Mouse (Mus musculus) forebrain, embryonic 14.5 days (tissue): ENCODE data around the gene Rnf13. TPM values are rescaled to one million over a fixed set of nuclear protein-coding genes. Genes with fewer than 3 reads are reported as not detected.

ENCODE experiments used
- ATAC-seq: fragments of 200-750 bp; cut with Nextera tagmentation; 2 replicates; pipeline ENCODE4 v1.8.0; 2017; ENCODE audit warnings: mild to moderate bottlenecking, moderate library complexity
- DNase-seq: peaks from one replicate; pipeline ENCODE4 v3.0.0-alpha.2; 2015; ENCODE audit warnings: low spot score
- H3K27ac ChIP-seq: fragments of 300-500 bp; sonication (generic); 2 replicates; pipeline ENCODE4 v1.5.1; 2014; ENCODE audit warnings: low read depth, mild to moderate bottlenecking, control low read depth, low read length, moderate library complexity
- H3K27me3 ChIP-seq: fragments of 300-500 bp; sonication (generic); replicated peaks from 2 replicates; pipeline ENCODE4 v1.6.1; 2014; ENCODE audit warnings: low read length, control low read depth, mixed read lengths; ENCODE audit not compliant: control insufficient read depth, insufficient read depth
- H3K36me3 ChIP-seq: fragments of 300-500 bp; sonication (generic); 2 replicates; pipeline ENCODE4 v1.6.1; 2014; ENCODE audit warnings: low read length, control low read depth; ENCODE audit not compliant: control insufficient read depth, insufficient read depth
- H3K4me1 ChIP-seq: fragments of 300-500 bp; sonication (generic); 2 replicates; pipeline ENCODE4 v1.6.1; 2014; ENCODE audit warnings: antibody characterized with exemption, low read length, control low read depth; ENCODE audit not compliant: control insufficient read depth, insufficient read depth
- H3K4me2 ChIP-seq: fragments of 300-500 bp; sonication (generic); 2 replicates; pipeline ENCODE4 v1.6.1; 2014; ENCODE audit warnings: mild to moderate bottlenecking, control low read depth, low read length
- H3K4me3 ChIP-seq: fragments of 300-500 bp; sonication (generic); 2 replicates; pipeline ENCODE4 v1.5.1; 2014; ENCODE audit warnings: low read depth, low read length, control low read depth
- H3K9ac ChIP-seq: fragments of 300-500 bp; sonication (generic); 2 replicates; pipeline ENCODE4 v1.6.1; 2014; ENCODE audit warnings: mild to moderate bottlenecking, low read length, control low read depth, moderate library complexity
- H3K9me3 ChIP-seq: fragments of 300-500 bp; sonication (generic); replicated peaks from 2 replicates; pipeline ENCODE4 v1.6.1; 2016; ENCODE audit warnings: low read length, control low read depth, mixed read lengths; ENCODE audit not compliant: control insufficient read depth
- WGBS: fragments of 180-500 bp; shearing (Covaris S2); extraction: QIAGEN DNeasy Blood & Tissue Kit; methylation state at CpG from one replicate; pipeline ENCODE4 v1.1.7; 2014; 5-methylcytosine and 5-hydroxymethylcytosine counted together
- polyA plus RNA-seq: library from polyadenylated mRNA; unstranded; fragments of >200 nt; fragmentation: Nextera tagmentation; extraction: Ambion mirVana; gene quantifications from 2 replicates; pipeline ENCODE4 v1.2.1, GENCODE M21; 2014

Rnf13 gene
- polyA plus RNA-seq, 1 experiment from 2014 or later, result 88.0 TPM

DNA sequence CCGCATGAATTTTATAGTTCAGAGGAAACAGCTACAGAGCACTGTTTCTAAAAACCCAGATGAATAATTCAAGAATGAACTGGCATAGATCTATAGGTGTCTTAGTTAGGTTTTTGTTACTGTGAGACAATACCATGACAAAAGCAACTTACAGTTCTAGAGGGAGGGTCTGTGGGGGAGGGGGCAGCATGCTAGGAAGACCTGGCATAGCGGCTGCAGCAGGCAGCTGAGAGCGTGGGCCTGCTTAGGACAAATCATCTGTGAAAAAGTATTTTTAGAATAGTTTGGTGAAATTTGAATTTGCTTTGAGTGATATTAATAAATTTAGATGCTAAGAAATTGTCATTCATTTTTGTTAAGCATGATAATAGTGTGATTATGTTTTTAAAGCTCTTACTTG is 90.0 kb downstream of the Rnf13 start:
- DNase-seq (no peak), ATAC-seq (no peak)
- Histone ChIP-seq H3K27ac (no peak overlapping the region), H3K9me3 (no peaks in the 10 kb centered on the region), H3K27me3 (no peaks in the 10 kb centered on the region), H3K9ac (no peak overlapping the region), H3K36me3 (peaks cover 12% of the 10 kb centered on the region; the same call in 1 of the 2 replicates), H3K4me2 (no peak overlapping the region), H3K4me1 (no peaks in the 10 kb centered on the region), H3K4me3 (no peak overlapping the region)
- 82% methylated on average over 3 of the region's 3 CpGs for WGBS

DNA sequence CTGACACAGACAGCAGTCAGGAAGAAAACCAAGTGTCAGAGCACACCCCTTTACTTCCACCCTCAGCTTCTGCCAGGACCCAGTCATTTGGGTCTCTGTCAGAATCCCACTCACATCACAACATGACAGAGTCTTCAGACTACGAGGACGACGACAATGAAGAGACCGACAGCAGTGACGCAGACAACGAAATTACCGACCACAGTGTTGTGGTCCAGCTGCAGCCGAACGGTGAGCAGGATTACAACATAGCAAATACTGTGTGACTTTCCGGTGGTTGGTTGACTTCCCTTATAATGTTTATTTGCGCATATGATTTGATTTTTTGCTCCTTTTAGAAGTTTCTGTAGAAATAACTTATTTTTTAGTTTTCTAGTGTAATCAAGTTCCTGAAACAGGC is 97.7 kb downstream of the Rnf13 start:
- Histone ChIP-seq H3K36me3 (peaks cover 26% of the 10 kb centered on the region), H3K4me1 (no peaks in the 10 kb centered on the region), H3K27ac (no peak overlapping the region), H3K27me3 (no peaks in the 10 kb centered on the region), H3K4me3 (no peak overlapping the region), H3K4me2 (no peak overlapping the region), H3K9me3 (no peaks in the 10 kb centered on the region), H3K9ac (no peak overlapping the region)
- DNase-seq, result no peak
- ATAC-seq, result no peak
- 93% methylated on average over 11 of the region's 11 CpGs for WGBS

DNA sequence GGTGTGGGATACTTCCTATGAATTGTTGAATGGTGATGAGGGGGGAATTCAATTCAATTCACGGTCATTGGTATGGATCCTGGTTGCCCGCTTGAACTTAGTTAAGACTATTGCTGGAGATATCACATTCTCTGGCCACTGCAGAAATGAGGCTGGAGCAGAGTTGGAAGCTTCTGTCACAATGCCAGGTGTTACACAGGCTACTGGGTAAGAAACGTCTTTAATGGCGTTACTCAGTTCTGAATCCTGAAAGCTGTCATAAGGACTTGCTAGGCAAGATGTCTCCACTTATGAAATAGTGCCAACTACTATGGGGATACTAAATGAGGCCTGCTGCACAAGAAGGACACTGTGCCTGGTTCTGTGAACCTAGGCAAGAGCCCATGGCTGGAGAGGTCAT is 101.0 kb downstream of the Rnf13 start:
- H3K4me1 ChIP-seq, result no peaks in the 10 kb centered on the region
- no peak overlapping the region for H3K27ac ChIP-seq
- peaks cover 38% of the 10 kb centered on the region for H3K36me3 ChIP-seq
- ATAC-seq (no peak), DNase-seq (no peak)
- no peak overlapping the region for H3K4me2 ChIP-seq
- 93% methylated on average over 4 of the region's 4 CpGs for WGBS
- no peaks in the 10 kb centered on the region for H3K27me3 ChIP-seq
- H3K9me3 ChIP-seq, result no peaks in the 10 kb centered on the region
- no peak overlapping the region for H3K9ac ChIP-seq
- no peak overlapping the region for H3K4me3 ChIP-seq

DNA sequence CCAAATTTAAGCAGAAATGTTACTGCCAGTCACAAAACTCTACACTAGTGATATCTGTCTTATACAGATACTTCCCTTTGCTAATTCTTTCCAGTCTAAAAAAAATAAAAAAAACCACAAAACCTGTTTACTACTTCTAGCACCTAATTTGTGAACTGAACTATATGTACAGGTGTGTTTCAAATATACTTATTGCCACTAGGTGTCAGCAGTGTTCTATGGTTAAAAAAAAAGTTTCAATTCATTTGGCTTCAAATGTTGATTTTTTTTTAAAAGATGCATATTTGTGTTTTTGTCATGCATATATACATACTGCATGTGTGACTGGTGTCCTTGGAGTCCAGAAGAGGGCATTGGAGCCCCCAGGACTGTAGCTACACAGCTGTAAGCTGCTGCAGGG is 107.9 kb downstream of the Rnf13 start:
- H3K9ac ChIP-seq, result no peak overlapping the region
- H3K27ac ChIP-seq, result no peak overlapping the region
- H3K9me3 ChIP-seq, result 0 out of 2 replicates have a peak, but pooled peaks cover 2% of the 10 kb centered on the region
- no peaks in the 10 kb centered on the region for H3K27me3 ChIP-seq
- no peak overlapping the region for H3K4me2 ChIP-seq
- H3K36me3 ChIP-seq, result peaks cover 40% of the 10 kb centered on the region
- DNase-seq, result peak; percentile 66
- ATAC-seq, result no peak
- peaks cover 11% of the 10 kb centered on the region; the same call in 1 of the 2 replicates for H3K4me1 ChIP-seq
- no peak overlapping the region for H3K4me3 ChIP-seq

DNA sequence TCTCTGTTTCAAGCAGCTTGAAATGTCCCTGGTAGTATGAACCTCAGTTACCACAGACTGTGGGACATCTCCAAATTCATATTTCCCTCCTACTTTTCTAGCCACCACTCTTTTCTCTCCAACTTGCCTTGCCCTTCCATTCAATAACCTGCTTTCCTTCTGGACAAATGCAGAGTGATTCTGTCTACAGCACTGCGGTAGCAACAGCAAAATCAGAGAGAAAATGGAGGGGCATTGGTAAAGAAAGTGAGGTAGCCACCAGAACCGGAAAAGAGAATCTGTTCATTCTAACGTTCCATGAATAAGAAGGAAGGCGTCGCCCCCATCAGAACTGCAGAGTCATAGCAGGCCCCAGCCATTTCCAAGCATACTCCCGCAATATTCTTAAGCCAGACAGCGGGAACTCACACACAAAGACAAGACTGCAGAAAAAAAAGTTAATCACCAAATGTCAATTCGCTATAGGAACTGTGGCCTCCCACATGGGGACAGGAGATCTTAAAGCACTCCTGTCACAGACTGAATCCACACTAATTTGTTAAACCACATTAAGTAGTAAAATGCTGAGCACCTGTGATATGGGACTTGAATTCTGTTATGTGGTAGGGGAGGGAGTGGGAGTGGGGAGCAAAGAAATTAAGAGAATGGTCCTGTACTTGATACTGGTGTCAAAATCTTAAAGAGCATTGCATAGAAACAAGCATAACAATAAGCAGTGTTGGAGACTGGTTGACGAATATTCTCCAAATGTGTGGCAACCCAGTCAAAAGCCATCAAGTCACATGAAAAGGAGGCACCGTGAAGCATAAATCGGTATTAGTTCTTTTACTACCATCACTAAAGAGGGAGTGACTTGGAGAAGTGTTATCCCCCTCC is 110.2 kb downstream of the Rnf13 start:
- Histone ChIP-seq H3K9me3 (0 out of 2 replicates have a peak, but pooled peaks cover 2% of the 10 kb centered on the region), H3K27ac (peak overlapping the region; percentile 99), H3K9ac (peak overlapping the region; percentile 99), H3K4me2 (peak overlapping the region; percentile 55), H3K36me3 (peaks cover 30% of the 10 kb centered on the region), H3K4me1 (peaks cover 11% of the 10 kb centered on the region; the same call in 1 of the 2 replicates), H3K27me3 (no peaks in the 10 kb centered on the region), H3K4me3 (peak overlapping the region; percentile 98)
- 2% methylated on average over 11 of the region's 11 CpGs for WGBS
- ATAC-seq, result no peak; the same call in 1 of the 2 replicates
- peak; percentile 81 for DNase-seq

DNA sequence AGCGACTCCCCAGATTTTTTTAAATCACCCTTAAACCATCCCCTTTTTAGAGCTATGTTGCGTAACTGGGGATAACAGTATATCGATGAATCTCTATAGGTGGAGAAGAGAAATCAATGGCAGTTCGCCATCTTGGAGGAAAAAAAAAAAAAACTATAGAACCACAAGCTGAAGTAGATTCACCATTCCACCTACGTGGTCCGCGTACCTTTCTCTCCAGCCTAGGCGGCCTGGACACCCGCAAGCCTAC is 110.7 kb downstream of the Rnf13 start:
- H3K9ac ChIP-seq, result peak overlapping the region; percentile 99
- no peak for ATAC-seq
- 0% methylated on average over 9 of the region's 9 CpGs for WGBS

DNA sequence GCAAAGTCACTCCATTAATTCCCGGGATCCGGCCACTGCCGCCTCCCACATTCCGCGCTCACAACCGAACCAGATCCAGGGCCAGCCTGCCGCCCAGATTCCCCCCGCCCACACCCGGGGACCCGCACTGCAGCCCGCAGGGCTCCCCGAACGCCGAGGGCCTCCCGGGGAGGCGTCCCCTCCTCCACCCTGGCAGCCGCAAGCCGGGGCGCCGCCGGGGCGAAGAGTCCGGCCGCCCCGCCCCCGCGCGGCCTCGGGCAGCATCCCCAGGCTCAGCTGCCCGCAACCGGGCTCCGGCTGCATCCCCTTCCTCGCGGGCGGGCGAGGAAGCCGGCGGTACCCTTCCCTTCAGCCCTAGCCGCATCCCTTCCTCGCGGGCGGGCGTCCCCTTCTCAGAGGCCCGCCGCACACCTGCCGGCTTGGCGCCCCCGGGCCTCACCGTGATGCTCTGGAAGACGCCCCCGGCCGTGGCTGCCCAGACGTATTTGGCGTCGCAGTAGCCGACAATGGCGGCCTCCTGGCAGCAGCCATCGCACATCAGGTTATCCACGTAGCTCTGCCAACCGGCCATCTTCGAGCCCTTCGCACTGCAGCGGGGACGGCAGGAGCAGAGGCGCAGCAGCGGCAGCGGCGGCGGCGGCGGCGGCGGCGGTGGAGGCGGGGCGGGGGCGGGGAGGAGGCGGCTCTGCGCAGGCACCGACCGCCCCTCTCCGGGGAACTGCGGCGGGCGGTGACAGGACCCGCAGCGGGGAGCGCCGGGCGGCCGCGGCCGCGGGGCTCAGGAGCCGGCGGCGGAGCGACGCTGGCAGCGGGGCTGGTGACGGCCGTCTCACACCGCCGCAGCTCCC is 111.3 kb downstream of the Rnf13 start:
- Histone ChIP-seq H3K4me1 (peaks cover 11% of the 10 kb centered on the region; the same call in 1 of the 2 replicates), H3K4me2 (peak overlapping the region; percentile 55), H3K36me3 (peaks cover 21% of the 10 kb centered on the region), H3K4me3 (peak overlapping the region; percentile 98), H3K9ac (peak overlapping the region; percentile 99), H3K27ac (peak overlapping the region; percentile 99), H3K27me3 (no peaks in the 10 kb centered on the region), H3K9me3 (0 out of 2 replicates have a peak, but pooled peaks cover 2% of the 10 kb centered on the region)
- under 1% methylated on average over 82 of the region's 104 CpGs for WGBS
- DNase-seq, result no peak
- peak; percentile 89 for ATAC-seq

More for the DNA sequence above, 110.7 kb downstream of the Rnf13 start:
- Histone ChIP-seq H3K4me2 (peak overlapping the region; percentile 55), H3K4me3 (peak overlapping the region; percentile 98), H3K27me3 (no peaks in the 10 kb centered on the region), H3K27ac (peak overlapping the region; percentile 99), H3K36me3 (peaks cover 25% of the 10 kb centered on the region), H3K4me1 (peaks cover 11% of the 10 kb centered on the region; the same call in 1 of the 2 replicates), H3K9me3 (0 out of 2 replicates have a peak, but pooled peaks cover 2% of the 10 kb centered on the region)
- peak; percentile 70 for DNase-seq

DNA sequence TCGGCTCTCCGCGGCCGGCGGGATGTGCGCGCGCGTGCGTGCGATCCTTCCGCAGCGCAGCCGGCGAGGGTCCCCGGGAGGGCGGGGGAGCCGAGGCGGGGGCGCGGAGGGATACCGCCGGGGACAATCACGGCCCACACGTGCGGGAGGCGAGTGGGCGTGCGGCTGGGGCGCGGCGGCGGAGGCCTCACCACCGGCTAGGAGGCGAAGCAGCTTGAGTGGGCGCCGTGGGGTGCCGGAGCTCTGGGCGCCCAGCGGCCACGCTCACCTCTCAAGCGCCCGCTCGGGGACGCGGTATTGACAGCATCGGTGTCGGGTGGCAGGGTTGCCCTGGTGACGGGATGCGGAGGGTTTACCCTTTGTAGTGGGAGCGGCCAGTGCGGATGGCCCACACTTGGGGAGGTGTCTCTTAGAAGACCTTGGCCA is 111.9 kb downstream of the Rnf13 start, which contains the start of gene Pfn2:
Gene Pfn2, minus strand, starts transcription at position 320 of the 426 bp plus-strand sequence.
- Histone ChIP-seq H3K27me3 (no peaks in the 10 kb centered on the region), H3K9ac (peak within 1 kb of the TSS; percentile 99), H3K36me3 (peaks cover 14% of the 10 kb centered on the region), H3K4me1 (peaks cover 11% of the 10 kb centered on the region; the same call in 1 of the 2 replicates), H3K27ac (peak within 1 kb of the TSS; percentile 99), H3K4me3 (peak within 1 kb of the TSS; percentile 98), H3K4me2 (peak within 1 kb of the TSS; percentile 55), H3K9me3 (0 out of 2 replicates have a peak, but pooled peaks cover 2% of the 10 kb centered on the region)
- peak; percentile 93 for DNase-seq
- WGBS, result 0% methylated on average over 34 of the region's 52 CpGs
- peak; percentile 87 for ATAC-seq
